Mouse (Mus musculus): ENCODE measurements around the gene Zfp362. TPM values are rescaled to one million over a fixed set of nuclear protein-coding genes. Genes with fewer than 3 reads are reported as not detected.
A peak's percentile ranks its signal among the peaks of the same experiment; 100 is the strongest.

Zfp362 gene
- total RNA-seq, 2 experiments from 2014 or later: 68.0 to 69.9 TPM

DNA sequence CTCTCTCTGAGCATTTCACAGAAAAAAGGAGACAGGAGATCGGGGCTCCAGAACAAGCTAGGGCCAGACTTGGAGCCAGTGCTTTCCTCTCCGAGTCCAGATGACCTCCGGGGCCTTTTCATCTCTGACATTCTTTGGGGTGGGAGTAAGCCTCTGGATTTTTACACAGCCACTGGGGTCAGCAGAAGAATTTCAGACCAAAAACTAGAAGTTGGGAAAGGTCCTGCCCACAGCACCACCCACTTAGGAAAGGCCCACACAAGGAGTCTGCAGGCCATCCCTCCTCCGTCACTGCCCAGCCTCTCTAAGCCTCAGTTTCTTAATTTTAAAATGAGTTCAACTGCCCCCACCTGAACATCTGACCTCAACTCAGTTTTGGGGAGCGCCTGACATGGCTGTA is 2.3 kb downstream of the Zfp362 start:
- no peak for DNase-seq (ENCODE audit: low spot score in 2 of 2)

DNA sequence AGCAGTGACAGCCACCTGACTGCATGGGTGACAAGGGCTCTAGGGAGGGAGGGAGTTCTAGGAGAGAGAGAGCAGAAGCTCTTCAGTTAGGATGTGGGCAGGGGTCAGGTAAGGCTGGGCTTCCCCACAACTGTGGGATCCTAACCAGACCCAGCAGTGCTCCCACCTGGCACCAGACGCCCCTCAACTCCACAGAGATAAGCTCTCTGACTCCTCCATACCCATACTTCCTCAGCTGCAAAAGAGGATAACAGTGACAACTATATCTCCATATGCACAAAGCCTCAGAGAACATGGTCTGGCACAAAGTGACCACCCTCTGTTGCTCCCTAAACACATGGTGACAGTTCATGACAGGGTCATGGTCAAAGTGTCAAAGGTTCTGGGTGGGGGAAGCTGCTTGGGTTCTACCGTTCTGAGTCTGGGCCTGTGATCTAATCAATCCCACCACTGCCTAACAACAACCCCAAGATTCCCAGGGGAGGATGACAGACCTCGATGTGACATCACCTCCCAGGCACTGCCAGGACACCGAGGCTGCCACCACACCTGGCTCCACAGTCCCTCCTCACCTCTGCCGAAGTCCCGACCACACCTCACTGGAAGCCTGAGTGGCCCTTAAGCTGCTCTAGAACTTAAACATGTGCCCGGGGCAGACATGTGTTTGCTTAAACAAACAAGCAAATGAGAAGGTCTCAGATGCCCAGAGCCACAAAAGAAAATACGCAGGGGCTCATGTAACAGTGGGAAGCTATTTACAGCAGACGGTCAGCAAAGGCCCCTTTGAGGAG is 4.0 kb downstream of the Zfp362 start:
- DNase-seq (ENCODE audit: low spot score in 2 of 2): no peak

DNA sequence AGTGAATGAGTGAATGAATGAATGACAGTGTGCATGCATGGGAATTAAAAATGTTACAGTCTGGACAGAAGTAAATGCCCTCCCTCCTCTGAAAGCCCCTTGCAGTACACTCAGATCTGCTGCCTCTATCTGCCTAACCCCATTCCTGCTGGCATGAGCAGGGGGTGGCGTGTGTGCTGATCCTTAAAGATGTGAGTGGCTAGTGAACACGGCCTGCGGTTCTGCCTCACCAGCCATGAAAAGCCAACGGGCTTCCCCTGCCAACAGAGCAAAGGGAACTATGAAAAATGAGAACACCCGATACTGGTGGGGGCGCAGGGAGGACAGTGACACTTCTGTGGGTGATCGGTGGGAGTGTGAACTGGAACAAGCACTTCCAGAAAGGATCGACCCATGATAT is 9.1 kb downstream of the Zfp362 start:
- DNase-seq (ENCODE audit: low spot score in 2 of 2): no peak

DNA sequence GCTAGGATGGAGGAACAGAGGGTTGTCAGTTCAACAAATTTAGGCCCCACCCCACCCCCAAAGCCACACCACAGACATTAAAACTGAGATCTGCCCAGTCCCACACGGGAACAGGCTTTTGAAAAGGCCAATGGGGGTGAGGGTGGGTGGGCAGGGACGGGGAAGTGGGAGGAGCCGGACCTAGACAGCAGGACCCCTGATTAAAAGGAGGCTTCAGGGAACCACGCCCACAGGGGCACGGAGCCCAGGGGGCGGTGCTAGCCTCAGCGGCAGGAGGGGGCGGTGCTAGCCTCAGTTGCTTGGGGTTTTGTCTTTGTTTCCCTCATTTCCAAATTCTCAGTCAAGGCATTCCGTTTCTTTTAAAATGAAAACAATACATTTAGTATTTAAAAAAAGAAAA is 10.2 kb downstream of the Zfp362 start:
- DNase-seq (ENCODE audit: low spot score in 2 of 2): no peak

DNA sequence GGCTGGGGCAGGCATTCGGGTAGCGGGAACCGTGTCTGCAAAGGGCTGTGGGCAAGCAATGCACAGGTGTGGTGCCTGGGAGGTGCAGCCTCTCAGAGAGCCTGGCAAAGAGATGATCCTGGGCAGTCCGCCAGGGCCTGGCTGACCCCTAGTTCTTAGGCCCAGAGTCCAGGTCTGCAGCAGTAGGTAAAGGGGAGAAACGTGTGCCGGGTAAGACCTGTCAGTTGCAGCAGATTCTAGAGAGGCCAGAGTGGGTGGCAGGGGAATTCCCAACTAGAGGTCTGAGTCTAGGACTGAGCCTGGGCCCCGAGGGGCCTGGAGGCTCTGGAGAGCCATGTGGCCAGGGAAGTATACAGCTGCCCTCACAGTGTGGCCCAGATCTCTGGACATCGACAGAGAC is 11.6 kb downstream of the Zfp362 start:
- no peak for DNase-seq (ENCODE audit: low spot score in 2 of 2)

DNA sequence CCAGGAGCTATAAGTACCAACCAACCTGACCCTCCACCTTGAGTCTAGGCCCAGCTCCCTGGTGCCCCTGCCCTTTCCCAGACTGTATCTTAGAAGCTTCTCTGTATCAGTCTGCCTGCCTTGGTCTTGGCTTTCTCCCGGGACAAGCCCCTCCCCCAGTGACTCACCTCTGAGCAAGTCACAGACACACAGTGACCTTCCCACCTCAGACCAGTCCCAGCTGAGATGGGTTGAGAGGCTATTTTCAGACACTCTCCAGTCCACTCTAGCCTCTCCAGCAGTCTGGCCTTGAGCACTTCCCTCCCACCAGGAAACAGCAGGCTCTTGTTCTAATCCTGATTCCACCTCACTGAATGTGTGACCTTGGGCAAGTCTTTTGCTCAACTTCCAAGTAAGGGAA is 12.1 kb downstream of the Zfp362 start:
- DNase-seq (ENCODE audit: low spot score in 2 of 2): peak in 1 of 2 experiments; percentile 59

DNA sequence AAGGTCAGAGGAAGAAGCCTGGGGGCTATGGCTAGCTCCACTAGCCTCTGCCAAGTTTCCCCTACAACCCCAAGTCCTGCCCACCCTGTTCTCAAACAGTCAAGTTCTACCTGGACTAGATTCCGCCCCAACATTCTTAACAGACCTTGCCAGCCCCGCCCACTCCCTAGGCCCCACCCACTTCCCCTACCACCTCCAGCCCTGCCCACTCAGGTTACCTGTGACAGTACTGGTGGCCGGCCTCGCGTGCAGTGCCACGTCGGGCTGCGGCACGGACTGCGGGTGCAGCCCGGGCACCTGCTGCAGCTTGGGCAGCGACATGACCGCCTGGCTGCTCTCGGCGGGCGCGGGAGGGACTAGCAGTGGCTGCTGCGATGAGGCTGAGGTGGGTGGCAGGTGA is 16.2 kb downstream of the Zfp362 start:
- no peak for DNase-seq (ENCODE audit: low spot score in 2 of 2)

DNA sequence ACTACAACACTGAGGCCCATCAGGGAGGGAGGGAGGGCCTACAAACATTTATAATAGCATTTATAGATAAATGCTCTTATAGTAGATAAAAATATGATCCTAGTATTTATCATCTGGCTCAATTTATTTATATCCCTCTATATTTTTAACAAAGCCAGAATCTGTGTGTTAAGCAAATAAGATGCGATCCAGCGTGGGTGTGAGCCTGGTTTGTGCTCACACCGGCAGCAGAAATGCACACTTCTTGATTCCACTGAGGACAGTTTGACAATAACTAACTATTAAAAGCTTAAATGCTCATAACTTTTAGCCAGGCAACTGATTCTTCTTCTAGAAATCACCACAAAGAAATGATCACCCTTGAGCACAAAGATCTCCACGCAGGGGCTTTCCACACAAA is 17.7 kb downstream of the Zfp362 start:
- DNase-seq (ENCODE audit: low spot score in 2 of 2): no peak

DNA sequence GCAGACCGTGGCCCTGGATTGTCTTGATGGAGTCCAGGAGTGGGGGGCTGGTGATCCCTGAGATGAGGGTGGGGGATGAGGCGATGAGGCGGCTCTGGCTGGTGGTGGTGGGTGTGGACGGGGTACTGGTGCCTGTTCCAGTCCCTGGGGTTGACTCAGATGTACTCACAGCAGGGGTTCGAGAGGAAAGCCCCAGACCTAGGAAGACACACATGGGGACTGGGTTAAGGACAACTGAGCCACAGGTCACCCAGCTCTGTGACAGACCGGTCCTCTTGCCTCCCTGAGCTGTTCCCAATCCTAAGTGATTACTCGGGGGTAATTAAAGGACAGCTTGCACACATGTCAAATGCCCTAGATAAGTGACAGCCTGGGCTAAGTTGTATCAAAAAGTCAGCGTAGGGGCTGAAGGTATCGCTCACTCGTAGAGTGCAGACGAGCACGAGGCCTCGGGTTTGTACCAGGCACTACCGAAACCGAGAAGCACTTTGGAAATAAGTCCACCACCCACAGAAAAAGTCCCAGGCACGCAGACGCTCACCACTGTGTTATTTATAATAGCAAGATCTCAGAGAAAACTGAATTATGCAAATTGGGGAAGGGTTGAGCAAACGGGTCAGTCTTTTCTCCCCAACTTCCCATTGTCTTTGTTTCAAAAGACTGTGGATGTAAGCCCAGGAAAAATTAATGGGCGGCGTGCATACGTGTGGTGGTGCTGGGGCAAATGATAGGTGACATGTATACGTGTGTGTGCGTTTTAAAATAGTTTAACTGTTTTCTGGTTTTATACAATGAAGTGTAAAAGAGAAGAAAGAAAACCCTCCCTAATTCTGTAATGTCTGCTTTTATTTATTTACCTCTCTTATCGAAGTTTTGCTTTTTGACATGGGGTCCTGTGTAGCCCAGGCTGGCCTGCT is 18.6 kb downstream of the Zfp362 start:
- DNase-seq (ENCODE audit: low spot score in 2 of 2): no peak

DNA sequence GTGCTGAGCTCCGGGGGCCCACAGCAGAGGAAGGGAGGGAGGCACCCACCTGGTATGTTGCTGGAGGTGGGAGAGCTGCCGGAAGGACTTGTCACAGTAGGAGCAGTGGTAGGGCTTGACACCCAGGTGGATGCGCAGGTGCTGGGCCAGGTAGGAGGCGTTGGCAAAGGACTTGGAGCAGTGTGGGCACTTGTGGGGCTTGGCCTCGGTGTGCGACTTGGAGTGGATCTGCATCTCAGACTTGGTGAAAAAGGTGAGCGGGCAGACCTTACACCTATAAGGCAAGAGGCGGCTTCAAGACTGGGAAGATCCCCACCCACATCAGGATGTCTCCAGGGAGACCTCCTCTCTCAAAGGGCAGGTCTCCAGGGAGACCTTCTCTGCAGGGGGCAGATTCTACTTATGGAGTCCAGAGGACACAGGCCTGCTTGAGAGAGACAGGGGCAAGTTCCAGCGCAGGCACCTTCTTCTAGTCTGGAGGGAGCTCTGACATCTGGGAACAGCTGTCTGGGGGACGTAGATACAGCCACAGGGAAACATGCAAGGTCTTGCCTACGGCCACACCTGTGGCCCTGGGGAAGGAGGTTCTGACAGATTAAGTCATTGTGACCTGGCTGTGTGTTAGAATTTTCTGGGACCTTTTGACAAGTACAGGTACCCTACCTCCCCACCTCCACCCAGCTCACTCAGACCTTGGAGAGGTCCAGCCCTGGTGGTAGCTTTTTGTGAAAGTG is 19.8 kb downstream of the Zfp362 start:
- no peak for DNase-seq (ENCODE audit: low spot score in 2 of 2)

DNA sequence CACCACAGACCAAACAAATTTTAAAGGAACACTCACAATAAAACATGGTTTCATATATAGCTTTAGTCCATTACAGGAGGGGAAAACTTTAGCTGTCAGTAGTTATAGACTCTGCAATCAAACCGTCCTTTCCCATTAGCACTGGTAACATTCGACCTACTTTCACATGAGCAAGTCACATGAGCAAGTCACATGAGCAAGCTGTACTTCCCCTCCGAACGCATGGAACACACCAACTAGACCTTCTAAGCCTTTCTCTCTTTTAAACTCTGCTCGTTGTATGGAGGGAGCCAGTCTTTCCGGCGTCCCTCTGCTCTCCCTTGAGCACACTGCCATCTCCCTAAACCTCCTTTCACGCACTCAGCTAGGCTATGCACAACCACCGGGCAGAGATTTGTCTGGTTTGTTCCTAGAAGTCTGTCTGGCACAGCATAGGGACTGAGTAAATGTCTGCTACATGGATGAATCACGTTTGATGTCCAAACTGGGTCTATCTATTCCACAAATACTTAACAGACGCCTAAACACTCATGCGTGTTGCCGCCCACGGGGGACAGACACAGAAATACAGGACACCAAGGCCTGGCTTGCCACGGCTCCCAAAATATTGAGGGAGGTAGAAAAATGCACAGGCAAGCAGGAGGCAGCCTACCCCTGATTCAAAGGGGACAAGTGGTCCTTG is 20.8 kb downstream of the Zfp362 start:
- DNase-seq (ENCODE audit: low spot score in 2 of 2): no peak

DNA sequence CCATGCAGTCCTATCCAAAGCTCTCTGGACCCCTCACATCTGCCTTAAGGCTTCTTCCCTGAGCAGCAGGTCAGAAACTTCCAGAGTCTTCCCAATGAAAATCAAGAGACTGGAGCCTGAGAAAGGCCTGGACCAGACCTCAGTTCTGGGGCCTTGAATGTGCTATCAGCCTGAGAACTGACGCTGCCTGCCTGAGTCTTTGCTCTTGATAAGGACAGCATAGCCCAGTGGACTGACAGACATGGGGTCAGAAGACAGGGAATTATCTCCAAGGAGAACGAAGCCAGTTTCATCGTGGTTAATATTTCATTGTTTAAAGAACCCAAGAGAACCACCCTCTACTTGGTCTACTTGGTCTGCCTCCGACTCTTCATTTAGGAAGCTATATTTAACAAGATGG is 23.2 kb downstream of the Zfp362 start:
- DNase-seq (ENCODE audit: low spot score in 2 of 2): no peak

DNA sequence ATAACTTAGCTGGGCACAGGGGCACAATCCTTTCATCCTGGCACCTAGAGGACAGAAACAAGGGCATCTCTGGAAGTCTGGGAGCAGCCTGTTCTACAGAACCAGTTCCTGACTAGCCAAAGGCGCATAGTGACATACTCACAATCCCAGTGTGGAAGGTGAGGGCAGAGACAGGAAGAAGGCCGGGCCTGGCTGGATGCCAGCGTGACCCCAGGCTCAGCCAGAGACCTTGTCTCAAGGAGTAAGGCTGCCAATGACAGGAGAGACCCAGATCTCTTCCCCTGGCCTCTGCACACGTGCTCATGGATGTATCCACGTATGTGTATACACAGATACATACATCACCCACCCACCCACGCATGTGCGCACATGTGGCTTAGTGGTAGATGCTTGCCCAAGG is 23.8 kb downstream of the Zfp362 start:
- no peak for DNase-seq (ENCODE audit: low spot score in 2 of 2)

DNA sequence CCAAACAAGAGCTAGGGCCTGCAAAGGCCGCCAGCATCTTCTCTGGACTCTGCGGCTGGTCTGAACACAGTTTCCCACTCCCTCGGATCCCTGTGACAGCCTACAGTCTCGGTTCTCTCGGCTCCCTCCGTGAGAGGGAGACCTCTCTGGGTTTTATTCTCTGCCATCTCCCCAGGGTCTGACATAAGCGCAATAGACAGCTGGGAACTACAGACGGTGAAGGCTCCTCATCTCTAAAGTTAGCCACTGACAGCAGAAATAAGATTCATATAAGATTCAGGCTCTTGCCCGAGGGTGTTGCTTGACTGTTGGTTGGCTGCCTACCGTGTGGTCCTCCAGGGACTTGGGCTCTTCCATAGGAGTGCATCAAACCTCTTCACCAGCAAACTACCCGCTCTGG is 28.3 kb downstream of the Zfp362 start:
- DNase-seq (ENCODE audit: low spot score in 2 of 2): no peak

DNA sequence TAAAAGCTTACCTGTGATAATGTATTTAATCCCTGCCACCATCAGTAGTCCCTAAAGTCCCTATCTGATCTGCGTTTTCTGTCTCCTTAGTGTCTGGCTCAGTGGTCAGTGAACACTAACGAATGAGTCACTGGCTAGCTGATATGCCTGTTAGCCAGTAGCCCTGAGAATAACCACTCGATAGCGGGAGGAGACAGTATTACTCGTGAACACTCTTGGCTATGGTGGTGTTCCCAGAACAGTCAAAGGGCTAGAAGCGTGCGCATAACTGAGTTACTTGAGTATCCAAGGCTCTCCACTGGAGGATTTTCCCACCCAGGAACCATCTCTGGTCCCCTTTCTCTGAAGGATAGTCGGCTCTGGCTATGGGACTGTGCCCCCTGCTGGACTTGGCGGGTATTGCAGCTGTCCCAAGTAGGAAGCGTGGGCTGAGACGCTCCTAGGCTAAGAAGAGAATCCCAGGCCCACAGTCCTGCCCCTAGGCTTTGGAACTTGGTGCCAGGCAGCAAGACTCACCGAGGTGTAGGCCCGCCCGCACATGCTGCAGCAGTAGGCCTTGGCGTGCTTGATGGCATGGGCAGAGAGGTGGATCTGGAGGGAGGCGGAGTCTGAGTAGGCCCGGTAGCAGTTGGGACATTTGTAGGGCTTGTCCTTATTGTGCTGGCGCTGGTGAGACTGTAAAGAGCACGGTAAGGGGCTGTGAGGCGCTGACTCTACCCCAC is 29.1 kb downstream of the Zfp362 start:
- peak; percentile 50 to 55 for DNase-seq (ENCODE audit: low spot score in 2 of 2)

DNA sequence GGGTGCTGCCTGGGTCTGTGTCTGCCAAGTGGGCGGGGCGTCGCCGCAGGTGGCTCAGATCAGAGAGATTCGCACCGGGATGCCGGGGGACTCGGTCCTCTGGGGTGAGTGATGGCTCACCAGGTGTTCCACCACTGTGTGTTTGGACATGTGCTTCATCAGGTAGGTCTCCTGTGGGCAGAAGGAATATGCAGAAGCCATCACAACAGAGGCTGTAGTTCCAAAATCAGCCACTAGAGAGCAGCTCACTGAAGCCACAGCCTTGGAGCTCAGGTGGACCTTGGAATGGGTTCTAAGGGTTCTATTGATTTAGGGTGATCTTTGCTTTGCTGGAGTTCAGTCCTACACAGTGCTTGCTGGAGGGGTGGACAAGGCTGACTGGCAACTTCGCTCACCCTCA is 31.4 kb downstream of the Zfp362 start:
- no peak for DNase-seq (ENCODE audit: low spot score in 2 of 2)

DNA sequence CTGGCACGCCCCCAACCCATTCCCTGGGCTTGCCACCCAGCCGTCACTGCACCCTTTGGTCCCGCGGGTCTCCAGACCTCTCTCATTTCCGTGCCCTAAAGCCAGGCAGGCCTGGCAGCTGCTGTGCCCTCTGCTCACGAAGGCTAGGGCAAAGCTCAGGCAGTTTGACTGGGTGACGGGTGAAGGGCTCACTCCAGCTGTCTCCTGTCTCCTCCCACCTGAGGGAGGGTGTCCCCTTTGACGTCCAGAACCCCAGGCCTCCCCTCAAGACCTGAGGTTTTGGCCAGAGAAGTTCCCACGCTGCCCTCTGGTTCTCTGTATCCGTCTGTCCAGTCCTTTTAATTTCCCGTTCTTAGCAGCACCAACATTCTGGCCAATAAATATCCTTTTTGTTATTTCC is 32.0 kb downstream of the Zfp362 start:
- no peak for DNase-seq (ENCODE audit: low spot score in 2 of 2)

DNA sequence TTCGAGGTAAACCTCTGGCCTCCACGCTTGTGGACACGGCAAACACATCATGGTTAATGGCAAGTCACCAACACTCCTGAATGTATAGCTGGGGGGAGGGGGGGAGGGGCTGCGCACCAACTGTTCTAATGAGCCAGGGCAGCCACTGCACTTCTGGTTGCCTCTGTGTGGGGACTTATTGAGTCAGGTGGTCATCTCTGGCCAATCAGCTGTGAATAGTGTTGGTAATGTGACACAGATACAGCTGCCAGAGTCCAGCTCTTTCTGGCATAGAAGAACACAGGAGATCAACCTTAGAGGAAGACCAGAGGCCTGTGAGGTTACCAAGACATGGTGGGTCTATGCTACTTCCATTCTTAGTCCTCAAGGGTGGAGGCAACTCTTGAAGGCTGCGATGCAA is 35.1 kb downstream of the Zfp362 start:
- DNase-seq (ENCODE audit: low spot score in 2 of 2): no peak

DNA sequence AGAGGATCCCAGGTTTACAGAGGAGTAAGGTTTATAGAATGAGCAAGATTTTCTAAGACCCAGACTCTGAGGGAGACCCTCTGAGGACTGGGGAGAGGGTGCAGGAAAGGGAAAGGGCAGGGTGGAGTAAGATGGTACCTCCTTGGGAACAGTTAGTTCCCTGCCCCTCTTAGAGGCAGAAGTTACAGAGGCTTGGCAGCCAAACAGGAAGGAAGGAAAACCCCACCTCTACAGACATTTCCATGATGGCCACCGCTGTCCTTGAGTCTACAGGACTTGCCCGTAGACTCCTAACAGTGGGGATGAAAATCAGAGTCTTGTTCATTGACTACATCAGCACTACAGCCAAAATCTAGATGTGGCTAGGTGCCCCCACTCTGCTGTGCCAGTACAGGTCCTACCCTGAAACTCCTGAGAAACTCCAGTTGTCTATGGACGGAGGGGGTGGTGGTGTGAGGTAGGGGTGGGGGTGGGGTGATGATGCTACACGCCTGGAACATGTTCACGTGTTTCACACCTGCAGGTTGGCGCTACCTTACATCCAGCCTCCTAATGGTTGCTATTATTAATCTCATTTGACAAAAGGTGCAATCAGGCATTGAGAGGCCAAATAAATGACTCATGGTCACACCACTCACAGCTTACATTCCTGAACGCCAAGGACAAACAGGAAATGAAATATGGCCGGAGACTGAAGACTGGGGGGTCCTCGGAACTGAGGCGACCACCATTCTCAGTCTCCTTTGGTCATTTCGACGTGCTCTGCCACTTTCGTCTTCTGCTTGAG is 36.1 kb downstream of the Zfp362 start:
- DNase-seq (ENCODE audit: low spot score in 2 of 2): no peak

DNA sequence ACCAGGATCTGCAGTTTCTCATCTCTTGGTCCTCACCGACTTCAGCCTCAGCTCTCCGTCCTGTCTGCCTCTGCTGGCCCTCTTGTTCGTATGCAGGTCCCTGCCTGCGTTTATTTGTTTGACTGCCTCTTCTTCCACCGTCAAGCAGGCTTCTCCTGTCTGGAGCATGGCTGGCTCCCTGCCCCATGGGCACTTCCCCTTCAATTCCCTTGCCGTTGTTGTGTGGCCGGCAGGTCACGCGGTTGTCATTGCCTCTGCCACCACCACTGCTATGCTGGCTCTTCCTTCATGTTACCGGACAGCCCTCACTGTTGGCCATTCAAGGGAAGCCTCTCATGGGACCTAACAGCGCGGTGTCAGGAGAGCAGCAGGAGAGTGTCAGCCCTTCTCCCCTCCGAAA is 37.7 kb downstream of the Zfp362 start:
- DNase-seq (ENCODE audit: low spot score in 2 of 2): no peak
